Mouse (Mus musculus) left cerebral cortex, postnatal 4 days (tissue): ENCODE data around the gene Clk3. TPM values are rescaled to one million over a fixed set of nuclear protein-coding genes. Genes with fewer than 3 reads are reported as not detected.

ENCODE experiments used
- DNase-seq: peaks from one replicate; pipeline ENCODE4 v3.0.0-alpha.2; 2022
- intact Hi-C: fragments of 180-260 bp; cut with DNase I; formaldehyde crosslinking; loops from one replicate; pipeline ENCODE4 v1.15.1; 2025
- total RNA-seq, 2 experiments: library from RNA; stranded (reverse); gene quantifications; 2 replicates each; pipeline ENCODE4 v1.2.3; 2021

Clk3 gene
- 10 to 100 TPM; 74.5 to 75.2 TPM for total RNA-seq

GRCm38 (mm10) chr9:57765364-57766351 lies at the start of gene Clk3:
Gene Clk3 (minus strand): TSS chr9:57765860.
- DNase-seq: peak; percentile 72
- intact Hi-C loops: loop anchor here (10.0 kb wide), 1 partner anchor 69 kb away; the partner anchor contains the start of gene Arid3b

GRCm38 (mm10) chr9:57814866-57815265 lies 49.2 kb upstream of the Clk3 start:
- intact Hi-C loops: no loop called here
- DNase-seq: no peak

DNA sequence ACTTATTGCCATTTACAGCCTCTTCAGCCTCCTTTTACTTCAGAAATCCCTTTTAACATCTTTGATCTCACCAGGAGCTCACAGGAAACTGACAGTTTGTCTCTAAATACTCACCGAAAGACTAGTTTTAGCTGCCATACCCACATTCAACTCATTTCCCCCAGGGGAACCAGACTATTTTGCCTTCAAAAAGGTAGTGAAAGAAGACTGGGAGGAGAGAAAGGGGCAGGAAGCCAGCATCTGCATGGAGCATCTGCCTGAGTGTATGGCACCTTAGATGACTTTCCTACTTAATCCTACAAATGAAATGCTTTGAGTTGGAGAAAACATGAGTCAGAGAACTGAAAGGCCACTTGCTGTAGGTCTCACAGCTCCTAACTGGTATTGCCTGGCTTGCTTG lies 48.4 kb upstream of the Clk3 start:
- intact Hi-C loops: no loop called here
- no peak for DNase-seq

- DNase-seq: no peak
Observed at GRCm38 (mm10) chr9:57811793-57812733, 46.4 kb upstream of the Clk3 start.

DNA sequence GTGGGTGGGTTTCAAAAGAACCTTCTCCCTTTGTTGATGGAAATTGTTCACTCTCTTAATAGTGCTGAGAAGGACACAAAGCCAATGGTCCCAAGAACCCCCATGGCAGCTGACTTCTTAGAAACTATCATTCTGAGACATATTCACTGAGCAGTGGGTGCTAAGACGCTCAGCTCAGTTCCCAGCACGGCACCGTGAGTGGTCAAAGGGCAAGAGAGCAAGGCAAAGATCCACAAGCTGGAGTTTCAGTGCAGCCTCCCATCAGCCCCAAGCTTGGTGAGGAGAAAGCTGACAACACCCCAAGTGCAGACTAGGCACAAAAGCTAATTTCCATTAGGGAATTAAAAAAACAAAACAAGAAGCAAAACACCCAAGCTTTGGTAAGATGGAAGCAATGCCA lies 45.0 kb upstream of the Clk3 start:
- intact Hi-C loops: no loop called here
- DNase-seq: no peak

More at GRCm38 (mm10) chr9:57811793-57812733, 46.4 kb upstream of the Clk3 start:
- intact Hi-C loops: no loop called here

GRCm38 (mm10) chr9:57808771-57809310 lies 43.2 kb upstream of the Clk3 start:
- DNase-seq: no peak
- intact Hi-C loops: no loop called here

GRCm38 (mm10) chr9:57807174-57807651 lies 41.6 kb upstream of the Clk3 start:
- no peak for DNase-seq
- intact Hi-C loops: no loop called here

GRCm38 (mm10) chr9:57806066-57806481 lies 40.4 kb upstream of the Clk3 start:
- intact Hi-C loops: no loop called here
- DNase-seq: no peak

DNA sequence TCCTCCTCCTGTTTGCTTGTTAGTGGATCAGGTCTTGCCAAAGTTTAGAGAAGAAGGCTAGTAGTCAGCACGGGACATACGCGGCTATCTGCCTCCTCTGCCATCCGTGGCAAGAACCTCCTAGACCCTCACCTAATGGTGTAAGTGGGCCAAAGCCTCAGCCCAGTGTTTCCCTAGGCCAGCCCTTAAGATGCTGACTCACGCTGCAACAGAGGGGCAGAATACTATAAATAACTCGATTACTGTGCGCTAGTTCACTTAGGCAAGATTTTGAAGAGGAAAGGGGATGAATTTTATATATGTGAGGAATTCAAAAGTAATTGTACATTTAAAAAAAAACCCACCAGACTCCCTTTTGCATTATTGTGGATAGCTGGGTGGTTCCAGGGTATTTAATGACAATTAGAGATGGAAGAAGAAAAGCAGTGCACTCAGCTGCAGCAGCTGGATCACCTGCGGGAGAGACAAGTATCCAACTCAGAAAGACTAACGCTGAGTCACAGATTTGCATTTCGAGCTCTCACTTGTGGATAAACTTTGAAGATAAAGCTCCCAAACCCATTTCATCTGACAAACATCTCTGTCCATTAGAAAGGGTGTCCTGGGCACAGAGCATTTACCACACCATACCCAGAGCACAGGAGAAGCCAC lies 39.6 kb upstream of the Clk3 start:
- intact Hi-C loops: no loop called here
- no peak for DNase-seq

GRCm38 (mm10) chr9:57803839-57804238 lies 38.2 kb upstream of the Clk3 start:
- no peak for DNase-seq
- intact Hi-C loops: no loop called here

DNA sequence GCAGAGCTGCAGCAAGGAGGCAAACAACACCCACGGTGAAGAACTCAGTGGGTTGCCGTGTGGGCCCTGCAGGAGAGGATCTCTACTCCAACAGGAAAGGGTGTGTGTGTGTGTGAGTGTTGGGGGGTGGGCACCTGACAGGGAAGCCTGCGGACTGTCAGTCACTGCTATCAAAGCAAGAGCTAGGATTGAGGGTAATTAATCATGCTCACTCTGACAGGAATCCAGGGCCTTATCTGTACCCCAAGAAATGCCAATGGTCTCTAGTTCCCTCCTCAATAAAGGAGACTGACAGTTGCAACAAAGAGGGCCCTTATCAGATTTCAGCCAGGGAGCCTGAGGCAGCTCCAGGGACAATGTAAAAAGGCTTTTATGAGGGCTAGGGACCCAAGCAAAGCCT lies 37.4 kb upstream of the Clk3 start:
- intact Hi-C loops: no loop called here
- DNase-seq: no peak

DNA sequence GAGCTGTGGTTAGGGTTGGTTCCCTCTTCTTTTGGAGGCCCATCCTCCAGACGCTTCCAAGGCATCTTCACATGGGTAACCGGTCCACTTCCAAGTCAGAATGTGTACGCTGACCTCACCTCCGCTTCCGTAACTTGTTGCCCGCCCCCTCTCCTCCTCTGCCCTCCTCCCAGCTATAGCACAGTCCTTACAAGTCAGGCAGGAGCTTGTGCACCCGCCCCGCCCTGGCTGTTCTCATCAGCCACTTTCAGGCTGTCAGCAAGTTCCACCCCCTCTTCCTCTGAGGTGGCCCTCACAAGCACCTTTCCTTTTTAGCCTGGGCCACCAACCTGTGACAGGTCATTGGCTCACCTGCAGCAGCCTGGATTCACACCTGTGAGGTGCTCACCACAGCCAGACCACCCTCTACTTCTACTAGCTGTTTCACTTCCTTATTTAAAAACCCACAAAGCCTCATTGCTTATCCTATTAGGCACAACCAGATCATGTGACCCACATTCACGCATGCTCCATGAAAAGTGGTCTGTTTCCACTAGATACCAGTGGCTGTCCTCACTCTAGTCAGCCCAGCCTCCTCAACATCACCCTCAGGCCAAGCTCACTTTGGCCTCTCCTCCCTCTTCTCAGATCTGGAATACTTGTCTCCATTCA lies 34.8 kb upstream of the Clk3 start:
- intact Hi-C loops: no loop called here
- no peak for DNase-seq

GRCm38 (mm10) chr9:57798725-57799253 lies 33.1 kb upstream of the Clk3 start:
- no peak for DNase-seq
- intact Hi-C loops: no loop called here

DNA sequence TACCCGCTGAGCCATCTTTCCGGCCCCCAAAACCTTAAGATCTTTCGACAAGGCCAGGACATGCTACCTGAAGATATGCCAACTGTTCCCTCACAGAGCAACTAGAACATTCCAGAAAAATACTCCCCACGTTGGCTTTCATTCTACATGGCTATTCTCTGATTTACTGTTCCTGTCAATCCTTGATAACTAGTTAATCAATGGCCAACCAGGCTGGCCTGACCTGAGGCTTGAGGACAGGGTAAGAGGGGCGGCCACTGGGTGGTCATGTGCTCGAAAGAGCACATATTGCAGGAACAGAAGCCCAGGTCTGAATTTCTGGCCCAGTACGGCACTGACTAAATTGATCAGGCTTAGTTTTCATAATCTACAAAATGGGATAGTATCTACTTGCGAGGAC lies 31.8 kb upstream of the Clk3 start:
- DNase-seq: no peak
- intact Hi-C loops: no loop called here

GRCm38 (mm10) chr9:57789733-57790132 lies 24.1 kb upstream of the Clk3 start:
- no peak for DNase-seq
- intact Hi-C loops: no loop called here

DNA sequence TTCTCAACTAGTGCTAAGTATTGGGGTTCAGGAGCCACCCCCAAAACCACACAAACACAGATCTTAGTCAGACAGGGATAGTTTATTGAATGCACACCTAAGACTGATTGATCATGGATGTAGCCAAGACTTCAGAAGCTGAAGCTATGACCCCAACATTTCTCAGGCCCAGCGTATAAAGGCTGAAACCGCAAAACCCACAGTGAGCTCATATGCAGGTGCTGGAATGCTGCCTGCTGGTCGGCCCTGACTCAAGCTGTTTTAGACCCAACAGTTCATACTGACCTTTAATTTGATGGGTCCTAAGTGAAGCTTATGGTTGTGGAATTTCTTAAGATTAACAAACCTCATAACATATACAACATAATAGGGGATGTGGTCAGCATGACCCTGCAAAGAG lies 17.0 kb upstream of the Clk3 start:
- intact Hi-C loops: no loop called here
- DNase-seq: no peak

- intact Hi-C loops: no loop called here
- peak; percentile 71 for DNase-seq
Observed at GRCm38 (mm10) chr9:57775736-57776135, 10.1 kb upstream of the Clk3 start.

GRCm38 (mm10) chr9:57775026-57775425 lies 9.4 kb upstream of the Clk3 start:
- no peak for DNase-seq

DNA sequence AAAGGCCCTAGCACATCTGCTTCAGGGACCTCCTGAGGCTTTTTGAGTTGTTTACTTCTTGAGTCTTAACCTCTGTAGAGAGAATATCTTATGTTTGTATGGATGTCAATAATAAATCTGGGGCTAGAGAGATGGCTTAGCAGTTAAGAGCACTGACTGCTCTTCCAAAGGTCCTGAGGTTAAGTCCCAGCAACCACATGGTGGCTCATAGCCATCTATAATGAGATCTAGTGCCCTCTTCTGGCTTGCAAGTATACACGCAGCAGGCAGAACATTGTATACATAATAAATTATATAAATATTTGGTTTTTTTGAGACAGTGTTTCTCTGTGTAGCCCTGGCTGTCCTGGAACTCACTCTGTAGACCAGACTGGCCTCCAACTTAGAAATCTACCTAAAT lies 8.5 kb upstream of the Clk3 start:
- intact Hi-C loops: no loop called here
- DNase-seq: no peak

More at GRCm38 (mm10) chr9:57775026-57775425, 9.4 kb upstream of the Clk3 start:
- intact Hi-C loops: no loop called here
